Mouse (Mus musculus) stomach, postnatal 0 days (tissue): ENCODE data around the gene Hist1h2bb. TPM values are rescaled to one million over a fixed set of nuclear protein-coding genes. Genes with fewer than 3 reads are reported as not detected.
"Not testable (repeated sequence)": the region's sequence is repeated elsewhere in the genome, so short reads cannot be mapped to it uniquely, and the experiment has no call there.

Experiments used
- ATAC-seq: fragments of 200-750 bp; cut with Nextera tagmentation; 2 replicates; pipeline ENCODE4 v1.8.0; 2017; ENCODE audit not compliant: low FRiP score, low TSS enrichment
- DNase-seq: peaks from one replicate; pipeline ENCODE4 v3.0.0-alpha.2; 2016; ENCODE audit warnings: low spot score
- H3K27ac ChIP-seq: fragments of 300-500 bp; sonication (generic); replicated peaks from 2 replicates; pipeline ENCODE4 v1.5.1; 2014; ENCODE audit warnings: mild to moderate bottlenecking, control low read depth
- H3K27me3 ChIP-seq: fragments of 300-500 bp; sonication (generic); 2 replicates; pipeline ENCODE4 v1.6.1; 2014; ENCODE audit warnings: low read length; ENCODE audit not compliant: control insufficient read depth, insufficient read depth
- H3K36me3 ChIP-seq: fragments of 300-500 bp; sonication (generic); 2 replicates; pipeline ENCODE4 v1.6.1; 2014; ENCODE audit warnings: low read length, mixed read lengths; ENCODE audit not compliant: control insufficient read depth, insufficient read depth
- H3K4me1 ChIP-seq: fragments of 300-500 bp; sonication (generic); replicated peaks from 2 replicates; pipeline ENCODE4 v1.6.1; 2014; ENCODE audit warnings: antibody characterized with exemption; ENCODE audit not compliant: control insufficient read depth, insufficient read depth
- H3K4me2 ChIP-seq: fragments of 300-500 bp; sonication (generic); replicated peaks from 2 replicates; pipeline ENCODE4 v1.6.1; 2014; ENCODE audit warnings: low read depth, mild to moderate bottlenecking, control low read depth, moderate library complexity
- H3K4me3 ChIP-seq: fragments of 300-500 bp; sonication (generic); 2 replicates; pipeline ENCODE4 v1.5.1; 2014; ENCODE audit warnings: low read depth, low read length, control low read depth
- H3K9ac ChIP-seq: fragments of 300-500 bp; sonication (generic); 2 replicates; pipeline ENCODE4 v1.6.1; 2014; ENCODE audit warnings: mild to moderate bottlenecking, low read length, control low read depth, mixed read lengths
- H3K9me3 ChIP-seq: fragments of 300-500 bp; sonication (generic); 2 replicates; pipeline ENCODE4 v1.6.1; 2016; ENCODE audit warnings: low read length; ENCODE audit not compliant: control insufficient read depth
- CTCF ChIP-seq: IDR thresholded peaks from 2 replicates; pipeline ENCODE4 v1.5.1; 2016; ENCODE audit warnings: antibody characterized with exemption, low read depth, mild to moderate bottlenecking, moderate library complexity
- EP300 ChIP-seq: optimal IDR thresholded peaks from 2 replicates; pipeline ENCODE3; 2016; ENCODE audit warnings: antibody characterized with exemption
- WGBS: fragments of 180-500 bp; shearing (Covaris S2); extraction: QIAGEN DNeasy Blood & Tissue Kit; methylation state at CpG from one replicate; pipeline ENCODE4 v1.1.7; 2014; 5-methylcytosine and 5-hydroxymethylcytosine counted together
- polyA plus RNA-seq: library from polyadenylated mRNA; unstranded; fragments of >200 nt; fragmentation: Nextera tagmentation; extraction: Ambion mirVana; gene quantifications from 2 replicates; pipeline ENCODE4 v1.2.1, GENCODE M21; 2015

Gene Hist1h2bb
- polyA plus RNA-seq, 1 experiment from 2014 or later: 0.91 TPM

- no peak overlapping the region; the same call in 1 of the 2 replicates for H3K4me3 ChIP-seq
- no peaks in the 10 kb centered on the region for H3K36me3 ChIP-seq
- H3K9me3 ChIP-seq: no peaks in the 10 kb centered on the region
- WGBS: 72% methylated on average over 4 of the region's 4 CpGs
- no peak for ATAC-seq
- no peaks in the 10 kb centered on the region for H3K27me3 ChIP-seq
- no peak overlapping the region for H3K9ac ChIP-seq
- no peak overlapping the region for H3K27ac ChIP-seq
- H3K4me2 ChIP-seq: no peak overlapping the region
- no peak for TF ChIP-seq CTCF
- TF ChIP-seq EP300: no peak
- DNase-seq: no peak
- H3K4me1 ChIP-seq: no peaks in the 10 kb centered on the region
These were observed 37.9 kb upstream of the Hist1h2bb start for GRCm38 (mm10) chr13:23708654-23709053.

DNA sequence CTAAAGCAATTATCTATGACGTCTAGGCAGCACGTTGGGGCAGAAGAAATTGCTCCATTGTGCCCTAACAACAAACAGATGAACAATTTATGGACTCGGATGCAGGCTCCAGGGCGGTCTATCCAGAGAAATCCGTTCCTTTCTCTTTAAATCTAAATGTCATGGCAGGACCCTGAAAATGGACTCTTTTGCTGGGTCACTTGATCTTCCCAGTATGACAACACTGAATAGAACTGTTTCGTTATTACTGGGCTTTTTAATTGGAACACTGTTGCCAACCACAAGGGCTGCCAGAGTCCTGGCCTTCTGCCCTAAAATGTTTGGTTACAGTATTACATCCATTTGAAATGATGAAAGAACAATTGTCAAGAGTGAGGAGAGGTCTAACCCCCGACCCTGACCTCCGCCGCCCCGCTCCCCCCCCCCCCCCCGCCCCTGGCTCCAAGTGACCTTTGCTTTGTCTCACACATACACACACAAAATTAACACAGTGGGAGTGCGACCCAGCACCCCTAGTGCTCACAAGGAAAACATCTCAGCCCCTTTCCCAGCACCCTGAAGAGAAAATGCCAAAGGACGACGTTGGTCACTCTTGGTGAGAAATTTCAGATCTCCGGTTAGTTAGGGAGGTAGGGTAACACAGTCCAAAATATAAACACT is 36.7 kb upstream of the Hist1h2bb start:
- Histone ChIP-seq H3K4me1 (no peaks in the 10 kb centered on the region), H3K27ac (peak overlapping the region; percentile 58), H3K9ac (peak overlapping the region; percentile 78), H3K4me2 (peak overlapping the region; percentile 79), H3K27me3 (no peaks in the 10 kb centered on the region), H3K36me3 (no peaks in the 10 kb centered on the region), H3K4me3 (peak overlapping the region; percentile 52), H3K9me3 (no peaks in the 10 kb centered on the region)
- 26% methylated on average over 15 of the region's 15 CpGs for WGBS
- TF ChIP-seq EP300 (no peak), CTCF (no peak)
- no peak; the same call in 1 of the 2 replicates for ATAC-seq
- no peak for DNase-seq

DNA sequence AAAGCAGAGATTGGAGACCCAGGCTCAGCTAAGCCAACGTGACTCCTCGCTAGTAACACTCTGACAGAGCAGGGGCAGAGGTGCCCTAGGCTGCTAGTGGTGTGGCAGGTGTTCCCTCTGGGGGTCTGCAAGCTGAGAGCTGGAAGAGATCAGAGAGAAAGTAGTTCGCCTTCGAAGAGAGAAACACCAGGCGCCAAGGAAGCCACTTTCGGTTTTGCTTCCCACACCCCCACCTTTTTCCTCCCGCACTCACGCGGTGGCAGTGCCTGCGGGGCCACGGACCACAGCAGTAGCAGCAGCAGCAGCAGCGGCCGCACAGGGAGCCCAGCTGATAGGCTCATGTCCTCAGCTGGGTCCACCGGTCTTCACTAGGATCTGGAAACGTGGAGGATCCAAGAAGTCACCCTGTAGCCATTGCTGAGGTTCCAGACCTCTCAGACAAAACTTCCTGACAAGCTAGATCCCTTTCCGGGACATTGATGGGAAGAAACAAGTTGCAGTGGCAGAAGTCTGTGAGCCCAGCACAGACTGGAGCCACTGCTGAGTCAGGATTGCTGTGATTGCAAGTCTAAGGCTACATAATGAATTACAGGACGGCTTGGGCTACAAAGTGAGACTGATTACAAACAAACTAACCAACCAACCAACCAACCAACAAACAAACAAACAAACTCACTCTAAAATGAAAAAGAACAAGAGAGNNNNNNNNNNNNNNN is 36.0 kb upstream of the Hist1h2bb start, which contains the start of gene Hfe:
Gene Hfe (minus strand): TSS at position 481 of the 716 bp plus-strand sequence.
- Histone ChIP-seq H3K27me3 (no peaks in the 10 kb centered on the region), H3K27ac (peak within 1 kb of the TSS; percentile 58), H3K4me2 (peak within 1 kb of the TSS; percentile 79), H3K9me3 (no peaks in the 10 kb centered on the region), H3K4me1 (no peaks in the 10 kb centered on the region), H3K36me3 (no peaks in the 10 kb centered on the region), H3K4me3 (peak within 1 kb of the TSS; percentile 52), H3K9ac (peak within 1 kb of the TSS; percentile 78)
- ATAC-seq: peak; percentile 75
- DNase-seq: peak; percentile 75
- TF ChIP-seq CTCF: no peak
- TF ChIP-seq EP300: no peak
- 3% methylated on average over 17 of the region's 17 CpGs for WGBS

- no peak for ATAC-seq
- no peak overlapping the region for H3K4me3 ChIP-seq
- no peak overlapping the region for H3K4me2 ChIP-seq
- no peak overlapping the region for H3K9ac ChIP-seq
- H3K27me3 ChIP-seq: no peaks in the 10 kb centered on the region
- no peak for DNase-seq
- H3K9me3 ChIP-seq: no peaks in the 10 kb centered on the region
- H3K36me3 ChIP-seq: no peaks in the 10 kb centered on the region
- WGBS: 85% methylated on average over 5 of the region's 5 CpGs
- H3K27ac ChIP-seq: no peak overlapping the region
- H3K4me1 ChIP-seq: no peaks in the 10 kb centered on the region
- TF ChIP-seq CTCF: no peak
- no peak for TF ChIP-seq EP300
These were observed 30.1 kb upstream of the Hist1h2bb start for GRCm38 (mm10) chr13:23716261-23717042.

GRCm38 (mm10) chr13:23717176-23717575 is 29.4 kb upstream of the Hist1h2bb start:
- Histone ChIP-seq H3K4me1 (no peaks in the 10 kb centered on the region), H3K27ac (no peak overlapping the region; the same call in 1 of the 2 replicates), H3K4me2 (no peak overlapping the region), H3K4me3 (no peak overlapping the region), H3K9me3 (no peaks in the 10 kb centered on the region), H3K36me3 (no peaks in the 10 kb centered on the region), H3K27me3 (no peaks in the 10 kb centered on the region), H3K9ac (no peak overlapping the region)
- ATAC-seq (no peak), DNase-seq (no peak)
- no peak for TF ChIP-seq EP300
- no peak for TF ChIP-seq CTCF
- 45% methylated on average over 11 of the region's 11 CpGs for WGBS

DNA sequence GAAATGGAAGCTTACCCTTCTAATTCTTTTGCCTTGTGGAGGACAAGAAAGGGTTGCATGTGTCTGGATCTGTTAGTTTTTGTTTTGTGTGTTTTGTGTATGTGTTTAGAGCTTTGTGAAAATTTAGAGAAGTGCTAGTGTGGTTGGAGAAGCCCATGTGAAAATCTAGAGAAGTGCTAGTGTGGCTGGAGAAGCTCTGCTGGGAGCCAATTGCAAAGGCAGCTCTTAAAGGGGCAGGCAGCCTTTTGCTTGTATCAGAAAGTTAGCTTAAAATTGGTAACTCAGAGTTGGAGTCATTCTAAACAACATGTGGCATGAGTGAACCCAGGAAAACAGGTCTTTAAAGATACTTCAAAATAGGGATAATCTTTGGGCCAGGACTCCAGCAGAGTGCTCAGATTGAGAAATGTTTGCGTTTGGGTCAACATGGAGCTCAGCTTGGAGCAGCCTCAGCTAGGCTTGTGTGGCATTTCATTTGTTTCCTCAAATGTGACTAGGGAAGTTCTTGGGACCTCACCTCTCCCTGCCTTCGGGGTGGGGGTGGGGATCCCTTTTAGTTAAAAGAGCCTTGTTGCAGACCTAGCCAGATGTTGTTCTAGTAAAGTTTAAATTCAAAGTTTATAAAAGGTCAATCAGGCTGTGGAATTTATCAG is 28.8 kb upstream of the Hist1h2bb start:
- H3K4me2 ChIP-seq, H3K4me1 ChIP-seq, H3K27ac ChIP-seq, DNase-seq, H3K36me3 ChIP-seq, H3K27me3 ChIP-seq, H3K4me3 ChIP-seq, H3K9me3 ChIP-seq, H3K9ac ChIP-seq, ATAC-seq: not testable (repeated sequence)
- WGBS: 8% methylated on average over 2 of the region's 2 CpGs
